Mouse (Mus musculus): ENCODE data around the gene Akirin1. TPM values are rescaled to one million over a fixed set of nuclear protein-coding genes. Genes with fewer than 3 reads are reported as not detected.
A peak's percentile ranks its signal among the peaks of the same experiment; 100 is the strongest.

The Akirin1 gene
- polyA plus RNA-seq, 1 experiment from 2014 or later = 78.8 TPM

GRCm38 (mm10) chr4:123712431-123712830, 37.7 kb downstream of the Akirin1 start:
- Histone ChIP-seq H3K9me3 (no peaks in the 10 kb centered on the region), H3K4me1 (peaks cover 9% of the 10 kb centered on the region), H3K9ac (replicated peaks) (no peak overlapping the region), H3K4me3 (no peak overlapping the region), H3K27me3 (no peaks in the 10 kb centered on the region), H3K27ac (replicated peaks) (no peak overlapping the region), H3K4me2 (replicated peaks) (no peak overlapping the region), H3K36me3 (peaks cover 18% of the 10 kb centered on the region)
- 91% methylated on average over 3 of the region's 3 CpGs for WGBS
- no peak for ATAC-seq (replicated peaks)

DNA sequence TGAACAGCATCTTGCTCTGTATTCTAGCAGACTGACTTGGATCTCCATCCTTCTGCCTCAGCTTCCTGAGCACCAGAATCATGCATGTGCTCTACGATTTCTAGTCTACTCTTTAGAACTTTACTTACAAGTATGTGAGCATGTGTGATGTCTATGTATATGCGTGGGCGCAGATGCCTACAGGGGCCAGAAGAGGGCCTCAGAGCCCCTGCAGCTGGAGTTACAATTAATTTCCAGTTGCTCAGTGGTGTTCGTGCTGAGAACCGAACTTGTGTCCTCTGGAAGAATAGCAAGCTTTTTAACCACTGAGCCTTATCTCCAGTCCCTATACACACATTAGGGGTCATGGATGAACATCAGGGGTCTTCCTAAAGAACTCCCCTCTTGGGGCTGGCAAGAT, 42.8 kb downstream of the Akirin1 start:
- peaks cover 3% of the 10 kb centered on the region; the same call in 1 of the 2 replicates for H3K36me3 ChIP-seq
- no peak overlapping the region for H3K27ac ChIP-seq (replicated peaks)
- no peaks in the 10 kb centered on the region for H3K4me1 ChIP-seq
- no peak overlapping the region for H3K9ac ChIP-seq (replicated peaks)
- H3K4me3 ChIP-seq = no peak overlapping the region
- H3K9me3 ChIP-seq = no peaks in the 10 kb centered on the region
- H3K27me3 ChIP-seq = no peaks in the 10 kb centered on the region
- H3K4me2 ChIP-seq (replicated peaks) = no peak overlapping the region
- ATAC-seq (replicated peaks) = no peak
- WGBS = 93% methylated on average over 5 of the region's 5 CpGs

DNA sequence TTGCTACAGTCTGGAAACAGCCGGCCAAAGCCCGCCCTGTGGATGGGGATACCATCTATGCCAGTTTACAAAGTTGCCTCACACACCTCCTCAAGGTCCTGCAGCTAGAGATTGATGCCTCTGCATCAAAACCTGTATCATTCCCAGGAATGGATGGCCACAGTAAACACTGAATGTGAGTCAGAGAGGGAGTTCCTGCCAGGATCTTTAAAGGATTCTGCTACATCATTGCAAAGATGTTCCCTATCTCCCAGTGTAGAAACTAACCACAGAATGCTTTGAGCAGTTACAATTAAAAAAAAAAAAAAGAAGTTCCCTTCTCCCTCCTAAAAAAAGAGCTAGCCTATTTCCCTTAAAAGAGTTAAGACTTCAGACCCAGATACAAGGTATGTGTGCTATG, 44.8 kb downstream of the Akirin1 start:
- Histone ChIP-seq H3K9me3 (no peaks in the 10 kb centered on the region), H3K4me2 (replicated peaks) (no peak overlapping the region), H3K36me3 (no peaks in the 10 kb centered on the region), H3K4me3 (no peak overlapping the region), H3K9ac (replicated peaks) (no peak overlapping the region), H3K4me1 (no peaks in the 10 kb centered on the region), H3K27me3 (no peaks in the 10 kb centered on the region), H3K27ac (replicated peaks) (no peak overlapping the region)
- ATAC-seq (replicated peaks) = no peak
- WGBS = 82% methylated on average over 2 of the region's 2 CpGs

DNA sequence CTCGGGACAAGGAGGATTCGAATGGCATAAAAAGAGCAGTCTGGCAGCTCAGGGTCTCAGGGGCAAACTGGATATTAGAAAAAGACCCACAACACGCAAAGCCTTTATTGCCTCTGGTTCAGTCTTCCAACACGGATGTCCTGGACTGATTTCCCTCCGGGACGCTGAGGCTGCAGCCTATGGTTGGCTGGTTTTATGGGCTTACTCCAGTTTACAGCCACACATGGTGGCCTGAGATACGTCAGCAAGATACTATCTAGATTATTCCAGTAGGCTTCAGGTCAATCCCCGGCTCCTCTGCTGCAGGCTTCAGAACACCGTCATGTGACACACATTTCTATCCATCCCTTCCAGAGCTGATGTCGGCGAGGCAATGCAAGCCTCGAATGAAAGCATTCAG, 56.8 kb downstream of the Akirin1 start:
- Histone ChIP-seq H3K4me2 (replicated peaks) (no peak overlapping the region), H3K36me3 (no peaks in the 10 kb centered on the region), H3K4me3 (no peak overlapping the region), H3K27me3 (no peaks in the 10 kb centered on the region), H3K27ac (replicated peaks) (no peak overlapping the region), H3K9me3 (no peaks in the 10 kb centered on the region), H3K9ac (replicated peaks) (no peak overlapping the region), H3K4me1 (no peaks in the 10 kb centered on the region)
- no peak for ATAC-seq (replicated peaks)
- 87% methylated on average over 12 of the region's 12 CpGs for WGBS

- H3K4me1 ChIP-seq = no peaks in the 10 kb centered on the region
- H3K4me2 ChIP-seq (replicated peaks) = no peak overlapping the region
- no peak for ATAC-seq (replicated peaks)
- no peak overlapping the region for H3K9ac ChIP-seq (replicated peaks)
- H3K36me3 ChIP-seq = no peaks in the 10 kb centered on the region
- H3K27me3 ChIP-seq = no peaks in the 10 kb centered on the region
- no peak overlapping the region for H3K27ac ChIP-seq (replicated peaks)
- no peak overlapping the region for H3K4me3 ChIP-seq
- no peaks in the 10 kb centered on the region for H3K9me3 ChIP-seq
- 86% methylated on average over 3 of the region's 3 CpGs for WGBS
Measured at GRCm38 (mm10) chr4:123692071-123692470, 58.1 kb downstream of the Akirin1 start.

DNA sequence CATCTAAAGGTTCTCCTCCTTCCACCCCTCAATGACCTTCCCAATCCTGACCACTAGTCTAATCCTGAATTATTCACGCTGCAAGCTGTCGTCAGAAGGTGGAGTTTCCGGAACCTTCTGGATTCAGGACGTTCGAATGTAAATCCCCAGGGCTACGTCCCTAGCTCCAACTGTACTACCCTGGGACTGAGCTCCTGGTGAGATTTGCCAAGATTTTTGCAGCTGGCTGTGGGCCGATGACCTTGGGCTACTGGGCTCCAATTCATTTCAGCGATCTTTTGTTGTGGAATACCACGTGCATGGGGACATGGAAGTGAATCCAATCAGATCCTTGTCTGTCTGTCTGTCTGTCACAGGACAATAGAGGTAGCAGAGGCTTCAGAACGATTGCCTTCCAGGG, 59.8 kb downstream of the Akirin1 start:
- no peak for ATAC-seq (replicated peaks)
- H3K27me3 ChIP-seq = no peaks in the 10 kb centered on the region
- 84% methylated on average over 10 of the region's 10 CpGs for WGBS
- no peak overlapping the region for H3K9ac ChIP-seq (replicated peaks)
- H3K27ac ChIP-seq (replicated peaks) = no peak overlapping the region
- no peak overlapping the region for H3K4me3 ChIP-seq
- no peak overlapping the region for H3K4me2 ChIP-seq (replicated peaks)
- no peaks in the 10 kb centered on the region for H3K9me3 ChIP-seq
- peaks cover 12% of the 10 kb centered on the region for H3K4me1 ChIP-seq
- H3K36me3 ChIP-seq = no peaks in the 10 kb centered on the region

DNA sequence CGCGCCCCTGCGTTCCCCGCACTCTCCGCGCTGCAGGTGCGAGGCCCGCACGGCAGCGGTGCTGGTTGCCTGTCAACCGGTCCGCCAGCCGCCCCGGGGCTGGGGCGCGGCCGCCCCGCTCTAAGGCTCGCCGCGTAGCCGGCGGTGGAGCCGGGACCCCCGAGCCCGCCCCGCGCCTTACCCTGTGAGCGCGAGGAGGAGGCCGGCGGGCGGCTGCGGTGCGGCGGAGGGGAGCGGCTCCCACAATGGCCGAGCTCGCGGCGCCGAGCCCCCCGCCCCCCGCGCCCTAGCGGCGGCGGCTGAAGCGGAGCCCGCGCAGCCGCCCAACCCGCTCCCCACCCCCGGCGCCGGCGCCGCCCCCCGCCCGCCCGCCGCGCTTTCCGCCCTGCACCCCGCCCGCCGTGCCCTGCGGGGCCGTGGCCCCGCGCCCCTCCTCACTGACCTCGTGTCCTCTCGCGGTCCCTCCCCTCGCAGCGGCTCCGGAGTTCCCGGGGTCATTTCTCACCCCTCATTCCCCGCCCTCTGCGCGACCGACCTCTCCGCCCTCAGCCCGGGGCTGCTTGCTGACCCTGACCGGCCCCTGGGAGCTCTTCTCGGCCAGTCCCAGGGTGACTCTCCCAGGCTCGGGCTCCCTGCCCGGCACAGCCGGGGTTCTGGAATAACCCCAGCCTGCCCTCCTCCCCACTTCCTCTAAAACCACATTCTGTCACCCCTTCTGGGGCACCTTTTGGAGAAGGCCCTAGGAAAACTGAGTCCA, 62.9 kb downstream of the Akirin1 start:
- peak overlapping the region; percentile 75 for H3K4me2 ChIP-seq (replicated peaks)
- under 1% methylated on average over 68 of the region's 89 CpGs for WGBS
- H3K9ac ChIP-seq (replicated peaks) = peak overlapping the region; percentile 87
- no peaks in the 10 kb centered on the region for H3K27me3 ChIP-seq
- peaks cover 2% of the 10 kb centered on the region; the same call in 1 of the 2 replicates for H3K36me3 ChIP-seq
- peak overlapping the region; percentile 78 for H3K4me3 ChIP-seq
- ATAC-seq (replicated peaks) = peak; percentile 71
- peaks cover 23% of the 10 kb centered on the region for H3K4me1 ChIP-seq
- H3K27ac ChIP-seq (replicated peaks) = peak overlapping the region; percentile 88
- no peaks in the 10 kb centered on the region for H3K9me3 ChIP-seq

GRCm38 (mm10) chr4:123686368-123687024, 63.6 kb downstream of the Akirin1 start:
- Histone ChIP-seq H3K4me2 (replicated peaks) (peak overlapping the region; percentile 75), H3K27ac (replicated peaks) (peak overlapping the region; percentile 88), H3K9ac (replicated peaks) (peak overlapping the region; percentile 87), H3K27me3 (no peaks in the 10 kb centered on the region), H3K36me3 (peaks cover 5% of the 10 kb centered on the region; the same call in 1 of the 2 replicates), H3K4me3 (peak overlapping the region; percentile 78), H3K4me1 (peaks cover 27% of the 10 kb centered on the region), H3K9me3 (no peaks in the 10 kb centered on the region)
- ATAC-seq (replicated peaks) = peak; percentile 58
- WGBS = under 1% methylated on average over 56 of the region's 56 CpGs

- peaks cover 5% of the 10 kb centered on the region; the same call in 1 of the 2 replicates for H3K36me3 ChIP-seq
- peak overlapping the region; percentile 87 for H3K9ac ChIP-seq (replicated peaks)
- peak overlapping the region; percentile 88 for H3K27ac ChIP-seq (replicated peaks)
- 37% methylated on average over 8 of the region's 8 CpGs for WGBS
- peaks cover 34% of the 10 kb centered on the region for H3K4me1 ChIP-seq
- ATAC-seq (replicated peaks) = peak; percentile 11; the same call in 1 of the 2 replicates
- H3K4me3 ChIP-seq = peak overlapping the region; percentile 78
- no peaks in the 10 kb centered on the region for H3K9me3 ChIP-seq
- H3K4me2 ChIP-seq (replicated peaks) = peak overlapping the region; percentile 75
- H3K27me3 ChIP-seq = no peaks in the 10 kb centered on the region
Measured at GRCm38 (mm10) chr4:123685506-123686242, 64.5 kb downstream of the Akirin1 start.

DNA sequence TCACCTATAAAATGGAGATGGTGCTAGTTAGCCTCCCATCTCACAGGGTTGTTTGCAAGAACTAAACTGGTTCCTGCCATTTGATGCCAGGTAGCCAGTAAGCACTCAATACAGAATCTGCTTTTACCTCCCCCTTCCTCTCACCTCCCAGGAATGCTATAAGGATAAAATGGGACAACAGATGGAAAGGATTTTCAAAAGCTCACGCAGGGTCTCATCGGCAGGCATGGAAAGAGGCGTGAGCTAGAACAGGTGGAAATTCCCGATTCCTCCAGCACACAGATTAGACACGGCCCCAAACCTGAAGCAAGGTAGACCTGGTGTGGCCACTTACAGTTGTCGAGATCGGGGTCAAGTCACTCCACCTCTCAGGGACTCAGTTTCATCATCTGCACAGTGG, 65.1 kb downstream of the Akirin1 start:
- WGBS = 75% methylated on average over 7 of the region's 7 CpGs
- no peaks in the 10 kb centered on the region for H3K9me3 ChIP-seq
- peak overlapping the region; percentile 78 for H3K4me3 ChIP-seq
- H3K4me1 ChIP-seq = peaks cover 34% of the 10 kb centered on the region
- no peaks in the 10 kb centered on the region for H3K27me3 ChIP-seq
- peak overlapping the region; percentile 87 for H3K9ac ChIP-seq (replicated peaks)
- H3K36me3 ChIP-seq = peaks cover 5% of the 10 kb centered on the region; the same call in 1 of the 2 replicates
- ATAC-seq (replicated peaks) = no peak
- H3K27ac ChIP-seq (replicated peaks) = 0 out of 2 replicates have a peak overlapping the region, but pooled peaks have one; percentile 11
- H3K4me2 ChIP-seq (replicated peaks) = peak overlapping the region; percentile 75

All from forebrain, embryonic 15.5 days (tissue).